Mouse (Mus musculus): Measurements from ENCODE around the gene Smim14.
"Not testable (repeated sequence)": the region's sequence is repeated elsewhere in the genome, so short reads cannot be mapped to it uniquely, and the experiment has no call there.

Smim14 gene

DNA sequence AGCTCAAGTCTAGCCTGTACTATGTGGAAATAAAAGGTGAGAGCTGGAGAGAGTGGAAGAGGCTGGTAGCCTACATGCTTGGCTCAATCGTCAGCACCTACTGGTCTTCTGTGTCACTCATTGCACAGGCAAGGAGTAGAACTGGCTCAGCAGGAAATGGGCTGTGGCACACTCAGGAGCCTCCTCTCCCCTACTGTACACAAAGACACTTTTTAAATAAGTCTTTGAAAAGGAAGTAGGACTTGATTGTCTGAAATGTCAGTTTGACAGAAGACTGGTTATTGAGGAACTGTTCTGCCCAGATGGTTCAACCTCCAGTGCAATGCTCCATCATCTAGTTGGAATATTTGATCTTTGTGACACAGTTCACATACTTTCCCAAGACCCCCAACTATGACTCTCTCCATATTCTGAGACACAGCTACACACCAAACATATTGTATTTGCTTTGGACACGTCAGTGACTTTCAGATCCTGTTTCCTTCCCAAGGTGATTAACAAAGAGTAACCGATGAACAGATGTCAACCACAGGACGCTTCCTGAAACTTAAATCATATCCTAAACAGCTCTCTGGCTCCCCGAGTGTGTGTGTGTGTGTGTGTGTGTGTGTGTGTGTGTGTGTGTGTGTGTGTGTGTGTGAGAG lies 22.2 kb downstream of the Smim14 start:
- no peak for DNase-seq

DNA sequence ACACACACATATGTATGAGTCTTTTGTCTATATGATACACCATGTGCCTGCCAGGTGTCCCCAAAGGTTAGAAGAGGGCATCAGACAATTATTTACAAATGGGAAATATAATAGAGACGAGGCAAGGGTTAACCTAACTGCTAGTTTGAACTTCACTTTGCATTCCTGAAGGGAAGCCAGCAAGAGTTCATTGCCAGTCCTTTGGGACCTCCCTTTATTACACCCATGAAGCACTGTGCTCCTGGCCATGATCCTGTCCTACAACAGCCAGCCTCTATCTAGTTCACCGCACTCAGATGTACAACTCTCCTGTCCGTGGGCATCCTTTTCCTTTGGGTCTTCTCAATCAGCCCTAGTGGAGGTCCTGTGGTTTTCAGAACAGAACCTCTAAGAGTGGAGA lies 23.5 kb downstream of the Smim14 start:
- DNase-seq: no peak

DNA sequence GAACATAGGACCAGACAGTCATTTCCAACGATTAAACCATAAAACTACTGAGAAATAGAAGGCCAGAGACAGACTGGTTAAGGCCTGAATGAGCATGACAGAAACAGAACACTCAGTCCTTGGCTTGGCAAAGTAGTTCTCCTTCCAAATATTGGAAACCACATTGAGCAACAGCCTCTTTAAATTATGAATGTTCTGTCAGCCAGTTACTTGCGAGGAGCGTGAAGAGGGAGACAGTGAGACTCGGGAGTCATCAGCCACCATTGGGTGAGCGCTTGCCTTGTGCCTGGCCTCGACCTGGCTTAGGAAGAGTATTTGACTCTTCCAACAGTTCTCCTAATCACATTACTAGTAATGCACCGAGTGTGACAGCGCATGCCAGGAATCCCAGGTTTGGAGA lies 28.6 kb downstream of the Smim14 start:
- DNase-seq: no peak

DNA sequence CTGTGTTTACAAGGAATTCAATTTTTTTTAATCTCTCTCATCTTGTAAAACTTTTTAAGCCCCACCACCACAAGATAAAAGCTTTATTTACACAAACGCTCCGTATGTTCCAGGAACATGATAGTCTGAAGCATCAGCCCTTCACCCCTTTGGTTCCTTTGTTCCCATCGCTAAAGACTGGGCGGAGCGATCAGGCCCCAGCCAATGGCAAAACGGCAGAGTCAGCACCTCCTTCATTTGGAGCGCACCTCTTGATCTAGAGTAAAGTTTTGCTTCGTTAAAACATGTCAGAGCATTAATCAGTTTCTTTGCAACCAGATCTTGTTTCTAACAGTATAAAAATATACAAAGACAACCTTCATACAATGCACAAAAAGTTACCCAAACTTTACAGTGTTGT lies 31.2 kb downstream of the Smim14 start:
- no peak for DNase-seq

DNA sequence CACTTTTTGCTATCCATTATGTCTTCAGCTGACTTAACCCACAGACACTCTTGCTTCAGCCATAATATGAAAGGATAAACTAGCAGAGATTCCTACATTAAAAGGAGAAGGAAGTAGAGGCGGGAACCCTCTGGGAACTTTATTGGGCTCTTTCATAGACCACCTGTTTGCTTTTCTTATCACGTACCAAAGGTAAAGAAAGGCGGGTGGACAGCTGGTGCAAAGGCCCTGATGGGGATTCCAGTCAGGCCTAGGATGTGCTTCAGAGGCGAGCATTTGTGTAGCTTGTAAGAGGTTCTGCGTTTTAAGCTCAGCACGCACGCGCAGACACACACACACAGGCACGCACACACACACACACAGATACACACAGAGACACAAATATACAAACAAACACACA lies 35.6 kb downstream of the Smim14 start:
- no peak for DNase-seq

DNA sequence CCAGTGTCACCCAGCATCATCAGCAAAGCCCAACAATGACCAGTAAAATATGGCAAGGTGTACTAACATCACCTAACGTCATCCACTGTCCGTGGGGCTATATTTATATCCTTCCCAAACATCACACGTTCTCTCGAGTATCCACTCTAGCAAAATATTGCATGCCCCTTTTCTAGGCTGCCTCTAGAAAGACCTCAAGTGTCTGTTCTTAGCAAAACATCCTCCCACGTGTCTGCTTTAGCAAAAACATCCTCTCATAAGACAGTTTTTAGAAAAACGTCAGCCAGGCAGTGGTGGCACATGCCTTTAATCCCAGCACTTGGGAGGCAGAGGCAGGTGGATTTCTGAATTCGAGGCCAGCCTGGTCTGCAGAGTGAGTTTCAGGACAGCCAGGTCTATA lies 36.8 kb downstream of the Smim14 start:
- DNase-seq: no peak

DNA sequence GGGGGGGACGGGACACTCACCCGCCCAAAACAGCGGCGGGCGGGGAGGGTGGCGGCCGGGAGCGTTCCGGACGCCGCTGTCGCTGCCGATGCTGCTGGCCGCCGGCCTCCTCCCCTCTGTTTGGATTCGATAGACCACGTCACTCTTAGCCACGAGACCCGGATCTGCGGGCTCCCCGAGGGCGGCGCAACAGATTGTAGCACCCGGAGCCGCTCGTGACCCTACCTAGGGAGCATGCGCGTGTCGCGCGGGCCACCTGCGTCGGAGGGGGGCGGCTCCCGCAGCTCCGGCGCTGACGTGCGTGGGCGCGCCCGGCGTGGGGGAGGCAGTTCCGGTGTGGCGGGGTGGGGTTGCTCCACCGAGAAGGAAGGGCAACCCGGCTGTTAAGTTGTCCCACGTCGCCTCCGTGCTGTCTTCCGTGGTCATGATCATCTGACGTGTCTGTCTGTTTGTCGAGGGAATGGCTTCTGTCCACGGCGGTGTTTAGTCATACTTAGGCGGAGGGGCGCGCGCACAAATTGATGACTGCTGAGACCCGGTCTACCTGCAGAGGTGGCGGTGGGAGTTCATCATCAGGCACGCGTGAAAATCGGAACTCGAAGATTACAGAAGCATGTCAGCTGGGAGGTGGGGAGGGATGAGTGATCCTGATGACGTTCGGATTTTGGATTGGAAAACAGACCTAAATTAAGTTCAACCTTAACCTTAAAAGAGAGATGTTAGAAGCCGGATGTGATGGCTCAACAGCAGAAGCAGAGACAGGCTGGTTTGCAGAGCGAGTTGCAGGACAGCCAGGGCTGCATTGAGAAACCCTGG lies 44.1 kb downstream of the Smim14 start, which contains the start of gene Gm43552:
Gm43552 (minus strand) TSS at position 118 of the 816 bp plus-strand sequence.
- DNase-seq: peak; percentile 97

DNA sequence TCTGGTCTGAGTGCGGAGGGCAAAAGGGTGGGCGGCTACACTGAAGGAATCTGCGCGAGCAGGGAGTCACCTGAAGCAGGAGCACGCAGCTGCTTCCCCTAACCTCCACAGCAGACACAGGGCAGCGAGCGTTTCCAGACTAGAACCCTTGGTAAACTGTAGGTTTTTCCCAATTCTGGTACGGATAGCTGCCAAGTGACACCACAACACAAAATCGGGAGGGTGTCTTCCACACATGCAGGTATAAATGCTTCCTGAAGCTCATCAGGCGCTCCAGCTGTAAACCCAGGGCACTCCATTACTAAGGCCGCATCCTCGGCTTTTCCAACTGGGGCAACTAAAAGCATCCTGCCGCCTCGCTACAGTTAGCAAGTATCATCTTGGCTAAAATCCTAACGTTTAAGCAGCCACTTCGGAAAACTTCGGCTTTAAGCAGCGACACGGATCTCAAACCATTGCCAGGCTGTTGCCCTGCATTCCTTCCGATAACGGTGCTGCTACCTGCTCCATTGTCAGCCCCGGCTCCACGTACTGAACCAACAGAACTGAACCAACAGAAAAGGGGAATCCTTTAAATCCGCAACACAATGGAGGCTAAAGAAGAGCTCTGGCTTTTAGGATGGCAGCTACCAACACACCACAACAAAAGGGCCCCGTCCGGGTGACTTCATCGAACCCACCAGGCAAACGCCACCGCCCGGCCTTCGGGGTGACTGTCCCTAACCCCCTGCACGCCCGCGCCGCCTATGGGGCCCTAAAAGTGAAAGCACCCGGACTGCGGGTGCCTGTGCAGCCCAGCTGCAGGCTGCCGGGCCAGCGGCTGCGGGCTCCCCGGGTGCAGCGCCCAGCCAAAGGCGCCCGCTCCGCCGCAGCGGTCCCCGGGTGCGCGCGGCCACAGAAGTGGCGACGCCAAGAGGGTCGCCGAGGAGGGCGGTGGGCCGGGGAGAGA lies 44.9 kb downstream of the Smim14 start:
- DNase-seq: peak; percentile 65

DNA sequence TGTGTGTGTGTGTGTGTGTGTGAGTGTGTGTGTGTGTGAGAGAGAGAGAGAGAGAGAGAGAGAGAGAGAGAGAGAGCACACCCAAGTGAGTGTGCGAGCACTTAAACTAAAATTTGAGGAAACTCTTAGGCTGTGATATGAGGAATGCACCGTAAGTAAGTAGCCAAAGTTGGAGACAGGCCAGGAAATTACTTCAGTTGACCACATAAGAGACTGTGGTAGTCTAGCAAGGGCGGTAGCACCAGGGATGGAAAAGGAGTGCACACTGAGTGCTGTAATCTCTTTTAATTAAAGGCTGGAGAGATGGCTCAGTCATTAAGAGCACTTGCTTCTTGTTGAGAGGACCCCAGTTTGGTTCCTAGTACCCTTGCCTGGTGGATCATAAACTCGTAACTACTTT lies 47.2 kb downstream of the Smim14 start:
- DNase-seq: no peak

DNA sequence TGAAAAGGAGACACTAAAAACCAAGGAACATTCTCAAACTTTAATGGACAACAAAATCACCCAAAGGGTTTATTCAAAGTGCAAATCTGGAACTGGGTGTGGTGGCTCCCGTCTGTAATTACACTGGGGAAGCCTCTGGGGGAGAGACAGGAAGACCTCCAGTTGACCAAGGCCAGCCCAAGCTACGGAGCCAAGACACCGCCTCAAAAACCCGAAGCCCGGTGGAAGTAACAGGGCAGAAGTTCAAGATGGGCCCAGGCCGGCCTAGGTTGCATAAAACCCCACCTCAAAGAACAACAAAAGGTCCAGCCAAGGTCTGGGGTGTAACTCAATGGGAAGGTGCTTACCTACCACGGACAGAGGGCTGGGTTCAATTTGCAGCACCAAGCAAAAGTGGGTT lies 48.3 kb downstream of the Smim14 start:
- no peak for DNase-seq

DNA sequence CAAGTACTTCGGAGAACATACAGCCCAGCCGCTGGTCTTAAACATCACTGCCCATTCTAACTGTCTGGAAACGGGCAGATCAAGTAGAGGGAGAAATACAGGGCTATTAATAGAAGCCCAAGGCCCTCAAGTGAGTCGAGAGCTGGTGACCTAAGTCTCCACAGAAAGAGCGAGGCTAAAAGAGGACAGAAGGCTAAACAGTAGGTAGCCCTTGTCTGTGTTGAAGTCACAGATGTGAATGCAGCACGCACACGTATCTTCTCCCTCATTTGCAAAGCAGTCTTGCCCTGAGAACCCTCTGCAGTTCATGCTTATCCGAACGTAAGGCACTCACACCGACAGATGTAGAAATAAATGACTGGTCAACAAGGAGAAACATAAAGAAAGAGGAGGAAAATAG lies 49.6 kb downstream of the Smim14 start:
- DNase-seq: no peak

DNA sequence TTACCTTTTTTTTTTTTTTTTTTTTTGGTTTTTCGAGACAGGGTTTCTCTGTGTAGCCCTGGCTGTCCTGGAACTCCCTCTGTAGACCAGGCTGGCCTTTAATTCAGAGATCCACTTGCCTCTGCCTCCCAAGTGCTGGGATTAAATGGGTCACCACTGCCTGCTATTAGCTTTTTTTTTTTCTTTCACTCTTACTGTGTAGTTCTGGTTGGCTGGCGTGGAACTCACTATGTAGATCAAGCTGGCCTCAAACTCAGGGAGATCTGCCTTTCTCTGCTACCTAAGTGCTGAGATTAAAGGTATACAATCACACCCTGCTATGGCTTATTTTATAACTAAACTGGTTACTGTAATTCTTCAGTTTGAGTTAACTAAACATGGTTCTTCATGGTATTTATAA lies 50.5 kb downstream of the Smim14 start:
- no peak for DNase-seq

DNA sequence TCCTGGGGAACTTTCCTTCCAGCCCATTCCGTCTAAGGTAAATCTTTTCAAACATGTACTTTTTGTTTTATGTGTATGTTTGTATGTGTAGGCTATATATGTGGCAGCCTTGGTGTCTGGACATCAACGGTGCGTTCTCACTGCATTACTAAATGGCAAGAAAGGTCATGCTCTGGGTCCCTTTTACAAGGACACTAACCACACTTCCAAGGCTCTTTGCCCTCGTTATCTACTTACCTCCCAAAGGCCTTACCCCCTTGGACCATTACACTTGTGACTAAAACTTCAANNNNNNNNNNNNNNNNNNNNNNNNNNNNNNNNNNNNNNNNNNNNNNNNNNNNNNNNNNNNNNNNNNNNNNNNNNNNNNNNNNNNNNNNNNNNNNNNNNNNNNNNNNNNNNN lies 54.0 kb downstream of the Smim14 start:
- no peak for DNase-seq

DNA sequence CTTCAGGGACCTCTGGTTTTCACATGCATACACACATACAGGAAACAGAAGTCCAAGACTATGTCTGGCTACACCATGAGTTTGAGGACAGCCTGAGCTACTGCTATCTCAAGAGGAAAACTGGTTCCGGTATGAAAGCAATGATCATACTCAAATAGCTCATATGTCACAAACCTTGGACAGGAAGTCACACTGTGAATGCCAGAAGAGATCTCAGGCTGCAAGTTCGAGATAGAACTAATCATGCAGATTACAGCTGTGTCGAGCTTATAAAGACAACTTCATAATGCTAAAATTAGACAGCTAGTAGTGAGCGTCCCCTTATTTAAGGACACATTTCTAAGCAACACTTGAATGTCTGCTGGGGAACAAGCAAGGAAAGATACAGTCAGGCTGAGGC lies 56.5 kb downstream of the Smim14 start:
- DNase-seq: no peak

DNA sequence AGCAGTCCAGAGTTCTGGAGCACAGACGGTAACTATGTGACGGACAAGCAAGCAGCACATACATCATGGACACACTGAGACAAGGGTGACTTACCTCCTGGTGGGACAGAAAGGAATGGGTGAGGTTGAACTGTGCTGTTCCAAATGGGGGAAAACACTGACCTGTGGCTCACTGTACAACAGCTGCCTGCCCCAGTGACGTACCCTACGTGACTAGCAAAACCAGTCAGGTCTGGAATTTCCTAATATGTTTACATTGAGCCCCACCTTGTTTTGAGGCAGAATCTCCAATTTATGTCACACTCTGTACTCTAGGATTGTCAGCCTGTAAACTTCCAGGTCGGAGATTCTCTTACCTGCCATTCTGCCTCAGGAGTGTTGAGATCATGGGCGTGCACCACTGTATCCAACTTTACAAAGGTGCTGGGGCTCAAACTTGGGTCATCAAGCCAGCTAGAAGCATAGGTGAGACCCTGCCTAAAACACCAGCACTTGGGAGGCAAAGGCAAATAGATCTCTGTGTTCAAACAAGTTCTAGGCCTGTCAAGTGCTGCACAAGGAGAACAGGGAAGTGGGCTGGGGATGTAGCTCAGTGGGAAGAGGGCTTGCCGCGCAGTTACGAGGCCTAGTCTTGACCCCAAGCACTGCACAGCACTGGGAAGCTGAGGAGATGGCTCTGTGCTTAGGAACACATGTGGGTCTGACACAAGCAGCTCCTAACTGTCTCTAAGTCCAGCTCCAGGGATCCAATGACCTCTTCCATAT lies 57.1 kb downstream of the Smim14 start:
- no peak for DNase-seq

DNA sequence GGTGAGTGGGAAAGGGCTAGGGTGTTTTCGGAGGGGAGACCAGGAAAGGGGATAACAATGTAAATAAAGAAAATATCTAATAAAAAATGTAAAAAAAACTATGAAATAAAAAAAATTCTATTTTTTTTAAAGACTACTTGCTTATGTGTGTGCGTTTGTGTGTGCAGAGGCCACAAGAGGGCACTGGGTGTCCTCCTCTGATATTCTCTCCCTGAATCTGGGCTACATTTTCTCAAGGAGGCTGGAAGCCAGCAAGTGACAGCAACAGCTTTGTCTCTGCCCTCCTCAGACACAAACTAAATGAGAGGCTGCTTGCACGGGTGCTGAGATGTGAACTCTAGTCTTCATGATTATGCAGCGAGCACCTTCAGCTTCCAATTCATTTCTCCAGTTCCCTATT lies 58.8 kb downstream of the Smim14 start:
- DNase-seq: no peak

DNA sequence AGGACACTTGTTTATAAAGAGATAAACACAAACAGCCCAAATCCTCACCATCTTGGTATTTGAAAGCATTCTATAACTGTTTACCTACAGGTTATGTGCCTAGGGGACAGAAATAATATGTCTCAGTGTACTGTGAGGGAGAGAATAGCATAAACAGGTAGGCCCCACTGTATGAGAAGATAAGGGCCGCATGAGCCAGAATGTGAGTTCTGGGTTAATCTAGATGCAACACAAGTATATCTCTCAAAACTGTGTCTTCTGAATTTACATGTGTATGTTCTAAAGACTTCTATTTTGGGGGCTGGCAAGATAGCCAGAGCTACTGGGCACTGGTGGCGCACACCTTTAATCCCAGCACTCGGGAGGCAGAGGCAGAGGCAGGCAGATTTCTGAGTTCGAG lies 60.2 kb downstream of the Smim14 start:
- DNase-seq: not testable (repeated sequence)

DNA sequence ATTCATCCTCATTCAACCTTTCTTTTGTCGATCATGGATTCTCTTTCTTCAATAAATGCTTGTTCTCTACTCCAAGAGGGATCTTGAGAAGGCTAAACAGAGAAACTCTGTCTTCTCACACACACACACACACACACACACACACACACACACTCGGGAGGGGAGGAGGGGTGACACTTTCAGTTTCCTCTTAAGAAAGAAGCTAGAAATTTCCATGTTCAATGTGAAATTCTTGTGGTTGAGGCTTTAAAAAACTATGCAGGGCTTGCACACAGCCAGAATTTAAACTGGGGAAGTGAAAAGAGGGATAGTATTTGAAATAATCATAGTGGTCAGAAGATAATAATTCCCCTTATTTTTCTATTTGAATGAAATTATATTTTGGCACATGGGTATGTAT lies 61.2 kb downstream of the Smim14 start:
- DNase-seq: no peak

DNA sequence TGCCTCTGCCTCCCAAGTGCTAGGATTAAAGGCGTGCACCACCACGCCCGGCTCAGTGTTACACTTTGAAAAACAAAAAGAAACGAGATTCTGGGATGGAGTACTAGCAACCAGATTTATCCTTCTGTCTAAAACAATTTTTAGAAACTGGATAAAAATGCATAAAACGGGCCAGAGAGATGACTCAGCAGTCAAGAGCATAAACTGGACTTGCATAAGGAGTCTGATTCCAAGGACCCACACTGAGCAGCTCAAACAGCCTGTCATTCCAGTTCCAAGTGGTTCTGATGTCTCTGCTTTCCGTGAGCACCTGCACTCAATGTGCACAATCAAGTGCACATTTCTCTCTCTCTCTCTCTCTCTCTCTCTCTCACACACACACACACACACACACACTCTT lies 67.2 kb downstream of the Smim14 start:
- DNase-seq: peak; percentile 42

DNA sequence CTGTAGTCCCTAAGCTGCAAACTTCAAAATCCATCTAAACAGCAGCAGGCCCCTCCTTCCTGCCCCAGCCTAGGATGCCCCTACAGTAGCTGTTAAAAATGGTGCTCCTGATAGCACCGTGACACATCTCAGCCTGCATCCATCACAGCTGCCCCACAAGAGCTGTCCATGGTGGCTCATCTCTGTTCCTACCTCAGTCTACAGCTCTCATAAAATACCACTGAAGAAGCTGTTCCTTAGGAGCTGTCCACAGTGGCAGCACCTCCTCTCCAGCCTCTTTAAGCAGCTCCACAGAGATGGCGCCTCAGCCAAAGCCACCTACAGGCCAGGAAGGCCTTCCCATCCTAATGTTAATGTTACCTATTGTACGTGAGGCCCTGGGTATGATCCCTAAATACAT lies 70.1 kb downstream of the Smim14 start:
- no peak for DNase-seq

DNA sequence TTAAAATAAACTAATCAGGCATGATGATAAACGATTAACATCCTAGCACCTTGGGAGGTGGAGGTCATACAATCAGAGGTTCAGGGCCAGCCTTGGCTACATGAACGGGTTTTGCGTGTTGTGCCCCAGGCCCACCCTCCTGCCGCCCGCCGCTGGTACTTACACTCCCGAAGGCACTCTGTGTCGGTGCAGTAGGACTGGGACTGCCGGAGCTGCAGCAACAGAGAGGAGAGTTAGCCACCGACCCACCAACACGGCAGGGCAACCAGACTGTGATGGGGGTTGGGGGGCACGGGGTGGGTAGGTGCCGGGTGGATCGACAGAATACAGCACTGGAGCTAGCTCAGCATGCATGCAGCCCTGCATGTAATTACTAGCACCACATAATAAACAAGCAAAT lies 76.6 kb downstream of the Smim14 start:
- DNase-seq: no peak

DNA sequence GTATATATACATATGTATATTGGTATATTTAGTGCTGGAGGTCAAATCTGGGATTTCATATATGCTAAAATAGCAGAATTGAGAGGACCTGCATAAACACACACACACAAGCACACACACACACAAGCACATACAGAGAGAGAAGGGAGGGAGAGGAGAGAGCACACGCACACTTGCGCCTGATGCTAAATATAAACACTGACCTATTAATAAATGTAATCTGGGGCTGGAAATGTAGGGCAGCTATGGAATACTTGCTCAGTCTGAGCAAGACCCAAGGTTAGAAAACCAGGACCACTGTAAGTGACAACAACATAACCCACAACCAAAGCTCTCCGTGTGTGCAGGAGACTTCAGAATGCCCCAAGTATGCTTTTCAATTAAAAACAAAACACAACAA lies 77.5 kb downstream of the Smim14 start:
- no peak for DNase-seq

DNA sequence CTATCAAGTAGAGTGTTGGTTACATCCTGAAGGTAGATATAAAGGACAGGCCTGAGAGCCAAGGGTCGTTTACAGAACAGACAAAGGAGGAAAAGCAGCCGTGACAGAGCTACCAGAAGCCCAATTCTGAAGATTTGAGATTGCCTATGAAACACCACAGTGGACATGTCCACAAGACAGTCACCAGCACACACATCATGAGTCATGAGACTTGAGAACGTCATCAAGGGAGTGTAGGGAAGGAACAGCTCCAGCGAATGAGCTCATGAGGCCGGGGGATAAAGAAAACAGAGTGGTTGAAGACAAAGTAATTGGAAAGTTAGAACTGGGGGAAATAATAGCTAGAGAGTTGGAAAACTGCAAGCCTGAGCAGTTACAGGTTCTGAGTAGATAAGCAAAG lies 79.1 kb downstream of the Smim14 start:
- no peak for DNase-seq

Data from layer of hippocampus, adult 9-11 months (tissue).